Mouse (Mus musculus) bone marrow macrophage, adult 2 months (primary cell): ENCODE data around the gene Dvl1.

Experiments
- CTCF ChIP-seq: IDR thresholded peaks from 2 replicates; pipeline ENCODE4 v1.5.1; 2012; ENCODE audit warnings: low read depth, mild to moderate bottlenecking, low read length, moderate library complexity
- POLR2A ChIP-seq: IDR thresholded peaks from 2 replicates; pipeline ENCODE4 v1.6.1; 2012; ENCODE audit warnings: mild to moderate bottlenecking, low read depth, low read length, borderline replicate concordance

- no peak for TF ChIP-seq POLR2A
- no peak for TF ChIP-seq CTCF
Measured at GRCm38 (mm10) chr4:155812665-155813181, 34.5 kb upstream of the Dvl1 start.
